Mouse (Mus musculus) cerebellum, adult 9-10 months (tissue): Measurements from ENCODE around the gene Thrb.

Experiments used
- DNase-seq: peaks from one replicate; pipeline ENCODE4 v3.0.0; 2022

The Thrb gene

GRCm38 (mm10) chr14:17786249-17786648, 126.2 kb downstream of the Thrb start:
- DNase-seq: no peak

GRCm38 (mm10) chr14:17803934-17804602, 144.0 kb downstream of the Thrb start:
- DNase-seq: no peak

DNA sequence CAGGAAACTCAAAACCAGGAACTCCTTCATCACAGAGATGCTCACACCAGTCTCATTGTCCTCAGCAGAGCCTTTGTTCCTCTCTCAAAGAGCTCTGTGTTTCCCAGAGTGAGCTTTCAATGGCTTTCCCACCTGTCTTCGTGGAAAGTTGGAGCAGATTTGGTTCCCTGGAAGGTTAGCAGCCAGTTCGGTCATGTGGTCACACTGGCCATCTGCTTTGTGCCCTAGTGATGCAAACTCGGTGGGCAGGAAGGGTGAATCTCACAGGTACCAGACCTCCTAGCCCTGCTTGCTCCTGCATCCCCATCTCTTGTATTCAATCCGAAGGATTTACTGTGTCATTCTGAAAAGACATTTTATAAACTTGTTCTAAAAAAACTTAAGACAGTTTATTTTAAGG, 151.0 kb downstream of the Thrb start:
- peak; percentile 43 for DNase-seq

- no peak for DNase-seq
Observed at GRCm38 (mm10) chr14:17812414-17812813, 152.4 kb downstream of the Thrb start.

- DNase-seq: peak; percentile 83
Observed at GRCm38 (mm10) chr14:17815103-17815502, 155.0 kb downstream of the Thrb start.

GRCm38 (mm10) chr14:17818086-17818485, 158.0 kb downstream of the Thrb start:
- no peak for DNase-seq

- no peak for DNase-seq
Observed at GRCm38 (mm10) chr14:17822754-17823153, 162.7 kb downstream of the Thrb start.

GRCm38 (mm10) chr14:17827401-17827800, 167.3 kb downstream of the Thrb start:
- DNase-seq: no peak

GRCm38 (mm10) chr14:17835738-17836137, 175.7 kb downstream of the Thrb start:
- no peak for DNase-seq

DNA sequence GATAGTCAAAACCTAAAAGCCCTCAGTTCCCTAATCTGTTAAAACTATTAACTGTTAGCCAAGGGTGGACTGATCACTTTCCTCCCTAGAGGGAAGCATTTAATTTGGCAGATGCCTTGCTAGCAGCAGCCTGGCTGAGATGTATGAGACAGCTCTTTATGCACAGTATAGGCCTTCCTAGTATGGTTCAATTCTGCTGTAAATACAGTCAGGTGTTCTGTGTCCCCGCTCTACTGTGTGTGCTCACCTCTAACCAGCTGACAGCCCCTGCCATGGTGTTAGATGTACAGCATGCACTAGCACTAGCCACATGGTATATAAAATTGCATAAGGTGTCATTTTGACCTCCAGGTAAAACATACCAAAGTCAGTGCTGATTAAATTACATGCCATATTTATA, 176.7 kb downstream of the Thrb start:
- DNase-seq: no peak

GRCm38 (mm10) chr14:17845003-17845697, 185.1 kb downstream of the Thrb start:
- no peak for DNase-seq

GRCm38 (mm10) chr14:17845871-17846270, 185.8 kb downstream of the Thrb start:
- DNase-seq: no peak

- no peak for DNase-seq
Observed at GRCm38 (mm10) chr14:17846700-17847099, 186.6 kb downstream of the Thrb start.

DNA sequence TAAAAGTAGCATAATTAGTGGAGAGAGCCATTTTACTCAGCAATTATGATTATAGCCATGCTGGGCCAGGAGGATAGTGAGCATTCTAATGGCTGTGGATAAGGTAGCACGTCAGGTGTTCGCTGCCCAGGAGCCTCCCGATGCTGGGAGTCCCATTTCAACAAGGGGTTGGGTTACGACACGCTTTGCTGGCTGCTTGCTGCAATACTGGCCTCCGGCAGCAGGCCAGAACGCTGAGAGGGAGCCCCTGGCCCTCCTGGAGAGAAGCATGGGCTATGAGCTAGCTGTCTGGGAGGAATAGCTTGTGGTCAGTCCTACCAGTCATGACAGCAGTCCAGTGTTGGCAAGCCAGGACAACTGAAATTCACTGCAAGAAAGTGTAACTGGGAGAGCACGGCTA, 187.2 kb downstream of the Thrb start:
- no peak for DNase-seq

GRCm38 (mm10) chr14:17850355-17850754, 190.3 kb downstream of the Thrb start:
- no peak for DNase-seq

- no peak for DNase-seq
Observed at GRCm38 (mm10) chr14:17852236-17852635, 192.2 kb downstream of the Thrb start.

- DNase-seq: peak; percentile 84
Observed at GRCm38 (mm10) chr14:17859790-17860385, 199.8 kb downstream of the Thrb start.

GRCm38 (mm10) chr14:17862651-17863050, 202.6 kb downstream of the Thrb start:
- DNase-seq: no peak

- no peak for DNase-seq
Observed at GRCm38 (mm10) chr14:17863701-17864320, 203.8 kb downstream of the Thrb start.

GRCm38 (mm10) chr14:17868326-17868725, 208.3 kb downstream of the Thrb start:
- no peak for DNase-seq

GRCm38 (mm10) chr14:17875946-17876345, 215.9 kb downstream of the Thrb start:
- no peak for DNase-seq

DNA sequence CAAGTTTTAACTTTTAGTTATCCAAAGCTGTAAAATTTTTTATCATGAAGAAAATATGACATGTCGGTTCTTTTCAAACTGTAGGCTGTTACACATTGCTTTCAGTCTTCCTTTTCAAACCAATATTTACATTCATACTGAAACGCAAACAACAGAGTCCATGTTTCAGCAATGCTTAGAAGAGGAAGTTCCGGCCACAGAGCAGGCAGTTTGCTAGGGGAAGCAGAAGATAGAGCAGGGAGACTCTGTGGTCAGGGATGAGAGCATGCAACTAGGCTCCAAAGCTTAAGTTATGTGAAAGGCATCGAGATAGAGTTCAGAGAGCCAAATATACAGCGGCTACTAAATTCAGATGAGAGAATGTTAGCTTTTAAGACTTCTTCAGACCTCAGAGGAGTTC, 219.4 kb downstream of the Thrb start:
- no peak for DNase-seq

- no peak for DNase-seq
Observed at GRCm38 (mm10) chr14:17884884-17885283, 224.8 kb downstream of the Thrb start.

- DNase-seq: no peak
Observed at GRCm38 (mm10) chr14:17885320-17885719, 225.3 kb downstream of the Thrb start.
